Mouse (Mus musculus): ENCODE results near the gene Popdc2.

GRCm38 (mm10) chr16:38377546-38377945, 15.5 kb downstream of the Popdc2 start:
- TF ChIP-seq POLR2A (IDR thresholded peaks at IDR 0.05; ENCODE audit: extremely low read depth, insufficient read depth, low read length) (no peak), CTCF (IDR thresholded peaks at IDR 0.05; ENCODE audit: extremely low read depth, insufficient read depth, low read length) (no peak)
